Mouse (Mus musculus): Measurements from ENCODE around the gene Prkag3. TPM values are rescaled to one million over a fixed set of nuclear protein-coding genes. Genes with fewer than 3 reads are reported as not detected.

Gene Prkag3
- total RNA-seq (2021) = 10 to 100 TPM; 26.1 to 29.4 TPM
- long read RNA-seq, experiment 1, transcript Prkag3-206 (14 exons, 2,832 nt) = major isoform, 16 of 44 reads
- long read RNA-seq, experiment 1, partial matches to known transcripts = 6 of 44 reads
- long read RNA-seq, experiment 1, other reads (novel, unspliced or antisense) = 22 of 44 reads
- long read RNA-seq, experiment 2, transcript Prkag3-206 (14 exons, 2,832 nt) = major isoform, 21 of 67 reads
- long read RNA-seq, experiment 2, partial matches to known transcripts = 8 of 67 reads
- long read RNA-seq, experiment 2, other reads (novel, unspliced or antisense) = 38 of 67 reads

DNA sequence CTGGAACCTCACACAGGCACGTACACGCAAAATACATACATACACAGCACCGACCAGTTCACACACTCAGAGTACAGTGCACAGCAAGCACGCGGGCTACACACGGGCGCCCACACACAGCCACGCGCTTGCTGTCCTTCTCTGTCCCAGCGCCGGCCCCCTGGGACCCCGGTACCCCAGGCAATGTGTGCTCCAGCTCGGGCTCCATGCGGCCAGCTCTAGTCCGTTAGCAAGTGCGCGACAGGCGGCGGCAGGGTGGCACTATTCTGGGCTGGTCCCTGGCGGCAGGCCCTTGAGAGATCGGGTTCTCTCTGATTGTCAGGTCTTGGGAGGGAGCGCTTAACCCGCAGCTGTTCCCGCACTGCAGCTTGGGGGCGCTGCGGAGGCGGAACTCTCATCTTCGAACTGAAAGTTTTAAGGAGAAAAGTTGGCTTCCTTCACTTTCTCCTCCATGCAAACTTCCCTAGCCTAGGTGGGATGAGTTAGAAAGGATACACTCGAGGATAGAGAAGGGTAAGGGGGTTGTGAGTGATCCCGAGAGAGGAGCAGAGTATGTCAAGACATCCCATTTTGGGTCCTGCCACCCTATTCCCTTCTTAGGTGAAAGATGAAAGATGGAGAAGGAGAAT lies at the start of gene Prkag3:
Gene Prkag3, minus strand, starts transcription at position 579 of the 629 bp plus-strand sequence.
- peak; percentile 60 to 73 for DNase-seq (ENCODE audit: low spot score in 2 of 2)

- peak in 1 of 2 experiments; percentile 29 for DNase-seq (ENCODE audit: low spot score in 2 of 2)
Observed at GRCm38 (mm10) chr1:74797459-74797858, 48.4 kb upstream of the Prkag3 start.

GRCm38 (mm10) chr1:74795145-74795529 lies 46.1 kb upstream of the Prkag3 start:
- no peak for DNase-seq (ENCODE audit: low spot score in 2 of 2)

- no peak for DNase-seq (ENCODE audit: low spot score in 2 of 2)
Observed at GRCm38 (mm10) chr1:74794487-74795144, 45.6 kb upstream of the Prkag3 start.

- no peak for DNase-seq (ENCODE audit: low spot score in 2 of 2)
Observed at GRCm38 (mm10) chr1:74792831-74793660, 44.0 kb upstream of the Prkag3 start.

DNA sequence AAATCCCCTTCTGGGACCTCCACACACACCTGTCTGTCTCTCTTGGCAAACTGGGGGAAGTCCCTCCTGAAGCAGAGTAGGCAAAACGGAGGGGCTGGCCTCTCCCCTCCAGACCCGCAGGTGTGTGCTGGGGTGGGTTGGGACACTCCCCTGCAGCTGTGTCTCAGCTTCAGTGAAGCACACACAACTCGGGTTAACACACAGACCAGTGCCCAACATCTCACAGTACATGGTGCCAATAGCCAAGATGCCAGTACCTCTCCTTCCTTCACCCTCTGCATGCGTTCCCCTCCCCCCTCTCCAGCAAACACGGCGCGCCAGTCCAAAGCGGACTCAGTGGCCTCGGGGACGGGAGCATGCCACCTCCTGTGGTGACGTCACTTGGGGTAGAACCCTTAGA lies 42.2 kb upstream of the Prkag3 start, which contains the start of gene Wnt10a:
Gene Wnt10a, plus strand, starts transcription at position 268 of the 400 bp plus-strand sequence.
- no peak for DNase-seq (ENCODE audit: low spot score in 2 of 2)

DNA sequence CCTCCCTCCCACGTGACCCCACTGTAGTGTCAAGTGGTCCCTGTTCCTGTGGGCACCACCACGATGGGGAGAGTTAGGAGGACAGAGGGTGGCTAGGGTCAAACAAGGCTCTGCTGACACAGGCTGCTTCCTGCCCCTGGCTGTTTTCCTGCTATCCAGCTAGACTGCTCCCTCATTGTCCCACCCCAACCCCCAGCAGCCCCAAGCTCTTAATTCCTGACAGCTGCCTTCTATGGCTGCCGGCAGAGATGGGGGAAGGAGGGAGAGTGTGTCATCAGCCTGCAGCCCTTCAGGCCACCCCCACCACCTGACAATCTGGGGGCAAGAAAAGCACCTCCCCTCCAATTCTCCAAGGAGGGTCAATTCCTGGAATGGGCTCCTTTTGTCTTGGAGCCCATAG lies 41.1 kb upstream of the Prkag3 start:
- no peak for DNase-seq (ENCODE audit: low spot score in 2 of 2)

DNA sequence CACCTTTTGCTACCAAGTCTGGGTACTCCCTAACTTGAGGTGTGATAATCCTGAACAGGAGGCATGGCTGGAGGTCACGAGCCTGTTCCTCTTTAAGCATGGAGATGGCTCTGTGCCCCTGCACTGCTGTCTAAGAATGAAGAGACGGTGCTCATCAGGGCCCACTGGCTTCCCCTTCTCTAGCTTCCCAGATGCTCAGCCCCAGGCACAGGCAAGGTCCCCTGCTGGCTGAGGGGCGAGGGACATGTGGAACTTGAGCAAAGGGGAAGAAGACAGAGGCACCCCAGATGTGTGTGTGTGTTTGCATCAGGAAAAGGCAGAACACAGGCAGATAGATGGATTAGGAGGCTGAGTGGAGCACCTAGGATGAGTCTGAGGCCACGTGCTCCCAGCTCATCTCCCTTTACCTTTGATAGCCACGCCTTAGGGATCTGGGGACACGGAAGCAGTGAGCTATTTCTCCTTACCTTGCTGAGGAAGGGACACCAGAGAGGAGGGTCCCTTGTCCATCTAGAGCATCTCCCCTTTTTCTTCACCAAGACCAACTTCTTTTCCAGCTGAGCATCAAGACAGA lies 39.7 kb upstream of the Prkag3 start:
- DNase-seq (ENCODE audit: low spot score in 2 of 2) = no peak

DNA sequence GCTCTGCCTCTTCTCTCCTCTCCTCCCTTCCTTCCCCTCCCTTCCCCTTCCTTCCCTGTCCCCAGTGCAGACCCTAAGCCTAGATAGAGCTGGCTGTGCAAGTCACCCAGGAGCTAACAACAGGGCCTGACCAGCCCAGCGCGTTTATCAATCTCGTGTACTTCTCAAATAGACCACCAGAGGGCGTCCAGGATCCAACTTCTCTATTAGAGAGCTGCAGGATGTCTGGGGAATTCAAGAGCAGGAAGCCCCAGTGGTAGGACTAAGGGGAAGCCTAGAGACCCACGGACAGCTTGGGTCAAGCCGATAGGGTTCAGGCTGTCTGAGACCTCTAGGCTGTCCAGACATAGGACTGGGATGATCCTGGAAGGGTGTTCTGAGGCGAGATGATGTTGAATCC lies 38.8 kb upstream of the Prkag3 start:
- peak in 1 of 2 experiments; percentile 74 for DNase-seq (ENCODE audit: low spot score in 2 of 2)

- peak in 1 of 2 experiments; percentile 71 for DNase-seq (ENCODE audit: low spot score in 2 of 2)
Observed at GRCm38 (mm10) chr1:74784041-74784759, 35.2 kb upstream of the Prkag3 start.

DNA sequence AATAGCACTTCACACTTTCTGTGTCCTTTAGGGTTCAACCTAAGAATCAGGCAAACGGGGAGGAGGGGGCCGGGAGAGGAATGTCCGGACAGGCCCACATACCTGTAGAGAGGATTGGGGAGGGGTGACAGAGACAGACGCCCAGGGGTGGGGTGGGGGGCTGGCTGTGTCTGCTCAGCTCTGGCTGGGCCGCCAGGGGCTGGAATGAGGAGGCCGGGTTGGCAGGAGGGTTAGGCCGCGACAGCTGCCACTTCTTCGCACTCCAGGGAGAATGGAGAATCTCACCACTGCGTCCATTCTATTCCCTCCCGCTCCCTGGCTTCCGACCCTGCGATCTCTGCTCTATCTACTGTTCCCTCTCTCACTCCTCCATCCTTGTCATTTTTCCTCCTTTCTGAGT lies 34.5 kb upstream of the Prkag3 start:
- DNase-seq (ENCODE audit: low spot score in 2 of 2) = no peak

- DNase-seq (ENCODE audit: low spot score in 2 of 2) = no peak
Observed at GRCm38 (mm10) chr1:74782045-74782444, 33.0 kb upstream of the Prkag3 start.

GRCm38 (mm10) chr1:74778934-74779486 lies 30.0 kb upstream of the Prkag3 start:
- DNase-seq (ENCODE audit: low spot score in 2 of 2) = no peak

DNA sequence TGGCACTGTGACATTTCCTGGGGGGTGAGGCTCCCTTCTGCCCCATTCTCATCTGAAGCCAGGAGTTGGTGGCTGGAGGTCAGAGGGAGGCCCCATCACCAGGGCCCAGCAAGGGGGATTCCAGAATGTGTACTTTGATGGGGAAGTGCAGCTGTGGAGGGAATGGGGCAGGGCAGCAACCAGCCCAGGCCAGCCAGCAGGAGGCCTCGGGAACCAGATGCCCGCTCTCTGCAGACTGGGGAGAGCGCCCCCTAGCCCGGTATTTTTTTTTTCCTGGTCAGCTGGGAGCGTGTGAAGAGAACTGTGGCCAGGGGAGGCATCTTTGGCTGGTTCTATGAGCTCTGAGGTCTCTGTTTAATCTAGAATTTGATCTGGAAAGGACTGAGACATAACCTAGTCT lies 26.8 kb upstream of the Prkag3 start:
- DNase-seq (ENCODE audit: low spot score in 2 of 2) = no peak

DNA sequence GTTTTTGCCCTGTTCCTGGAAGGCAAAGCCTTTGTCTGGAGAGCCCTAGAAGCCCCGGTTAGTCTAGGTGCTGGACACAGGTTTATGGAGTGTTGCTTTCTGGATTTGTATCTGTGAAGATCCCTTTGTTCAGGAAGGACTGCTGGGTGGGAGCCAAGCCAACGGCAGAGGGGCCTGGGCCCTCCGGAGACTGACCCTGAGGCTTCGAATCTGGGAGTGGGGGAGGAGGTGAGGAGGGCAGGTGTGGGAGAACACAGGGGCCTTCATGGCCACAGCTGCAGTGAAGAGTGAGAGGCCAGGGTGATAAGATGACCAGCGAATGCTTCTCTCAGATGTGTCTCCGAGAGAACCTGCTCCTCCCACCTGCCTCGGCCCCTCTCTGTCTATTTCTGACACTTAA lies 25.0 kb upstream of the Prkag3 start:
- no peak for DNase-seq (ENCODE audit: low spot score in 2 of 2)

GRCm38 (mm10) chr1:74773136-74773535 lies 24.1 kb upstream of the Prkag3 start:
- DNase-seq (ENCODE audit: low spot score in 2 of 2) = peak in 1 of 2 experiments; percentile 76

GRCm38 (mm10) chr1:74771931-74772620 lies 23.1 kb upstream of the Prkag3 start:
- DNase-seq (ENCODE audit: low spot score in 2 of 2) = no peak

GRCm38 (mm10) chr1:74771845-74771930 lies 22.7 kb upstream of the Prkag3 start, which contains the start of gene Wnt6:
TSS of gene Wnt6 (plus strand) at chr1:74771892.
- no peak for DNase-seq (ENCODE audit: low spot score in 2 of 2)

DNA sequence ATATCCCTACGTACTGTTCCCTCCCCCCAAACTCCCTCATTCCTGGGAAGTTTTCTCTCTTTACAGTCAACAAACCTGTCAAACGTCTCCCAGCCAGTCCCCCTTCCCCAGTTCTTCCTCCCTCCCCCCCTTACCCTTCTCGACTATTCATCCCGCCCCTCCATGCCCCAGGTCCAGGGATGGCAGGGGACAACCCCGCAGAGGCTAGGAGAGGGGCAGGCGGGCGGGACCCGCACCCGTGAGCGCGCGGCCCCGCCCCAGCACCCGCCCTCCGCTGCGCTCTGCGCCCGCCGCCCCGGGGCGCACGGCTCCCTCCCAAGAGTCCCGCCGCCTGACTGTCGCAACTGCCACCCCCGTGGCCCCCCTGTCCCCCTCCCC lies 22.4 kb upstream of the Prkag3 start:
- no peak for DNase-seq (ENCODE audit: low spot score in 2 of 2)
